Mouse (Mus musculus) left cerebral cortex, adult 8-10 months (tissue): ENCODE results near the gene Marc1. TPM values are rescaled to one million over a fixed set of nuclear protein-coding genes. Genes with fewer than 3 reads are reported as not detected.

ENCODE experiments used
- DNase-seq, 2 experiments: peaks; one replicate each; pipeline ENCODE4 v3.0.0; 2022; ENCODE audit warnings: low spot score in 2 of 2
- total RNA-seq, 4 experiments: library from RNA; stranded (reverse); gene quantifications; 2 replicates each; pipeline ENCODE4 v1.2.4; 2022

The Marc1 gene
- total RNA-seq, 4 experiments from 2014 or later, result 0.28 TPM; not detected in 3

DNA sequence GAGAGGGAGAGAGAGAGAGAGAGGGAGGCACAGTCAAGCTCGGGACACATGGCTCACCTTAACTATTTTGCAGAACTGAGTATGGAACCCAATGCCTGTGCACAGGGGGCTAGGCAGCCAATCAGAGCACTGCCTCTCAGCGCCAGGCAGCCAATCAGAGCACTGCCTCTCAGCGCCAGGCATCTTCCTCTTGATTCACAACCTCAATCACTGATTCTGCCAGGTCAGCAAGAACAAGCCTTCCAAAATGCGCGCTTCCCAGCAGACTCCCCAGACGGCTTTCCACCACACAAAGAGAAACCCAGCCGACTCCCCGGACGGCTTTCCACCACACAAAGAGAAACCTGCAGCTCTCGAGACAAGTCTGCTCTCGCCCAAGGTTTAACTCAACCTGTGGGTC is 11.6 kb upstream of the Marc1 start:
- peak in 1 of 2 experiments; percentile 39 for DNase-seq

DNA sequence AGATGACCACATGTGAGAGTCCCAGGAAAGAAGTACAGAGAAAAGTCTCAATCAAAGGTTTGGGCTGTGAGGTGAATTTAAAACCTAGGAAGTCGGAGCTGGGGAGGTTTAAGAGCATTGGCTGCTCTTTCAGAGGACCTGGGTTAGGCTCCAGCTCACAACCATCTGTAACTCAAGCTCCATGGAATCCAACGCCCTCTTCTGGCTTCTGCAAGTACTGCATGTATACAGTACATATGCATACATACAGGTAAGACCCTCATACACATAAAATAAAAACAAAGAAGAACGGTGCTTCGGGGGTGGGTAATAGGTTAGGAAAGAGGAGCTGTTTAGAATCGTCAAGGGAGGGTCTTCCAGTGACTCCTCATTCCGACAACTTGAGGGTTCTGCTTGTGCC is 6.7 kb upstream of the Marc1 start:
- DNase-seq, result no peak

DNA sequence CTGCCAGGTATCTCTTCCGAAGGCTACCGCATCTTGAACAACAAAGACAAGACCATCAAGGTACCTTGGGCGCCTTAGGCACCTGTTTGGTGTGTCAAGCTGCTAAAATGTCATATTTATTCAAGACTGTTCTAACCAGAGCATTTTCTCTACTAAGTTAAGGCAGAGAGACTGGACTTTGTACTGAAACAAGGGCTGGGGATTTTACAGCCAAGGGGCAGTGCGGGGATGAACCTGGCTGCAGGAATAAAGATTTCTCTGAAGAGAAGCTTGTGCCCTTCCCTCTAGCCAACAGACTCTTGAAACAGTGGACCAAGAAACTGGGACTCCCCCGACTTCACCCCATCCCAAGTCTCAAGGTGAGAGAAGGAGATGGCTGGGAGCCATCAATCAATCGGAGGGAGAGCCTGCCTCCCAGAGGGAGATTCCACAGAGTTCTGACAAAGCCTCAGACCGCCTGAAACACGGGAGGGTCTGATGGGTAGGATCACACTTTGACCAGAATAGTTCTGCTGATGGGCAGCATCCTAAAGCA is 670 bp upstream of the Marc1 start:
- no peak for DNase-seq

DNA sequence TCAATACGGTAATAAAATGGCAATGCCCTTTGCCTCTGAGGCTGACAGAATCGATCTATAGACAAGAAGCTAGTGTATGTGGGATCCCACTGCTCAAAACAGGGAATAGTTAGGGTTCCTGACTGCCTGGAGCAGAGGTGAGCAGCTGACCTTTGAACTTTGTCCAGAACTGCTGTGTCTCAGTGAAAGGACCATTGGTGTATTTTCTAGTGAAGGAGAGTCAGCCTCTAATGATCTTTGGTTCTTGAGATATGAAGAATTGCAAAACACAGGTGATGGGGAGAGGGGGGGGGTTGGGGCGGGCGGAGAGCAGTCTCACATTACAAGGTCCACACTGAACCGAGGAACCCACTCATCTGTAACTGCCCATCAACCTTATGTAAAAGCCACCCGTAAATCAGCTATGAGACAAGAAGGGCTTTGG is 1.5 kb downstream of the Marc1 start:
- DNase-seq, result no peak

DNA sequence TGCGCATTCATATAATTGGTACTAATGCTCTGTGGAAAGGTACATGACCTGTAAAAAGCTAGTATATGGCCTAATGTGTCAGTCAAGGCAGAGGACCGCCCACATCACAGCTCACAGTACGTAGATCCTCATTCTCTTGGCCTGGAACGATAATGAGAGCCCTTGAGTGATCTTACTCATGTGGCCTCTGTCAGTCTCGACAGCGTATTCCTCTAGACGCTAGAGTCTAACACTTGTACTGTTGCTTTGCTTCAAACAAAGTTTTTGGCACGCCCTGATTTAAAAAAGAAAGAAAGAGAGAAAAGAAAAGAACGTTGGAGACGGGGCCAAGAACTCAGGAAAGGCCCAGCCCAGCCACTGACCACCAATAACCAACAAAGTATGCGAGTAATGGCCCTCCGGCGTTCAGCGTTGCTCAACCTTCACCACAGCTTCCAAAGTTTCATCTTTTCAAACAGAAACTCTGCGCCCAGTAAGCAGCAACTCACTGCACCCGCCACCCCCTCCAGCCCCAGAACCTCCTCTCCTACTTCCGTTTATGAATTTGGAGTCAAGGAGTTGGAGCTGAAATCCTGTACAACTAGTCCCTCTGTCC is 2.6 kb downstream of the Marc1 start:
- no peak for DNase-seq

DNA sequence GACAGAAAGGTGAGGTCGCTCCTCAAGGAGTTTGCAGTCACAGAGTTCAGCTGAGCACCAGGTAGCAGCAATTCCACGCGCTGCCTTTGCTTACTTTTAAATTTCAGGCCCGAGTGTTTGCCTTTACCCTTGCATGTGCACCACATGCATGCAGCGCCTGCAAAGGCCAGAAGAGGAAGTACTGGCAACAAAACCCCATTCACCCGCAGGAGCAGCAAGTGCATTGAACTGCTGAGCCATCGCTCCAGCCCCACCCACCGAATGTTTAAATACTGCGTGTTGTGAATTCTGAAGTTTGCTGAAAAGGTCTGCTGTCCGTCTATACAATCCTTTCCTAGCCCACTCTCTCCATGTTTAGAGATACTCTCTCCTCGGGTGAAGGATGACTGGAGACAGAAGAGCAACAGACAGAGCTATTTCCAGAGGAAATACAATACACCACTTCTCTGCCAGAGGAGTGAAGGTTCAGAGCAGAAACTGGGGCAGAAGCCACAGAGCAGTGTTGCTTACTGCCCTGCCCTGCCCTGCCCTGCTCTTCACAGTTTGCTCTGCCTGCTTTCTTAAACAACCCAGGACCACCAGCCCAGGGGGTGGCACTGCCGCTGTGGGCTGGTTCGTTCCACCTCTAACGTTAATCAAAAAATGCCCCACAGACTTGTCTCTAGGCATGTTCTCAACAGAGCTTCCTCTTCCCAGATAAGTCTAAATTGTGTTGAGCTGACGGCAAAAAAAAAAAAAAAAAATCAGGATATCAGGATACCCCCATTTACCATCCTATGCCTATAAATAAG is 3.3 kb downstream of the Marc1 start:
- no peak for DNase-seq

DNA sequence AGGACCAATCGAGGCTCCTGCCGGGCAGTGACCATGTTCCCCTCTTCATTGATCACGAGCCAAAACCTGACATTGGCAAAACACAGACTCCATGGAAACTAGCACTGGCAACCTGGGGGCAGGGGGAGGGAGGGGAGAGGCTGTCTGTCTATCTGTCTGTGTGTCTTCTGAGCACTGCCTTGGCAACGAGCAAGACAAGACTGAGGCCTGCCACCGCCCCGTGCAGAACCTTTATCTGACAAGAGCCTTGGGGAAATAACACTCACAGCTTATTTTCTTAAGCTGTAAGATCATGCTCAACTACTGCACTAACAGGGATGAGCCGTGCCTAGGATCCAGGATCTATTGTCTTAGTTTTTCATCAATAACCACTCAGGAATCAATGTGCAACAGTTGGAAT is 4.0 kb downstream of the Marc1 start:
- no peak for DNase-seq

DNA sequence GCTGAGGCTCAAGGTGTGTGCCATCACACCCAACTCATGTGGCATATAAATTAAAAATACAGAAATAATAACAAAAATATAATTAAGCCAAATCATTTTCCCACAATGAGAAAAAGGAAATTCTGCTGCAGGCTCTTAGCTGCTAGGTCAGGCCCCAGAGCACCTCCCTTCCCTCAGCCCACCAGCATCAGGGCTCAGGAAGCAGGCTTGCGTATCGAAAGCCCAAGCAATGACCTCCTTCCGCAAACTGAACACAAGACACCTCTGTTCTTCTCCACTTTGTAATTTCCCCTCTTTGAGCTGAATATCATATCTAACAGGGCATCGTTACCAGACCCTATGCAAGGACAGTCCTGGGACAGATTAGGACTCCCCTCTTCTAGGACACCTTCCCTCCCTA is 5.4 kb downstream of the Marc1 start:
- DNase-seq, result no peak

DNA sequence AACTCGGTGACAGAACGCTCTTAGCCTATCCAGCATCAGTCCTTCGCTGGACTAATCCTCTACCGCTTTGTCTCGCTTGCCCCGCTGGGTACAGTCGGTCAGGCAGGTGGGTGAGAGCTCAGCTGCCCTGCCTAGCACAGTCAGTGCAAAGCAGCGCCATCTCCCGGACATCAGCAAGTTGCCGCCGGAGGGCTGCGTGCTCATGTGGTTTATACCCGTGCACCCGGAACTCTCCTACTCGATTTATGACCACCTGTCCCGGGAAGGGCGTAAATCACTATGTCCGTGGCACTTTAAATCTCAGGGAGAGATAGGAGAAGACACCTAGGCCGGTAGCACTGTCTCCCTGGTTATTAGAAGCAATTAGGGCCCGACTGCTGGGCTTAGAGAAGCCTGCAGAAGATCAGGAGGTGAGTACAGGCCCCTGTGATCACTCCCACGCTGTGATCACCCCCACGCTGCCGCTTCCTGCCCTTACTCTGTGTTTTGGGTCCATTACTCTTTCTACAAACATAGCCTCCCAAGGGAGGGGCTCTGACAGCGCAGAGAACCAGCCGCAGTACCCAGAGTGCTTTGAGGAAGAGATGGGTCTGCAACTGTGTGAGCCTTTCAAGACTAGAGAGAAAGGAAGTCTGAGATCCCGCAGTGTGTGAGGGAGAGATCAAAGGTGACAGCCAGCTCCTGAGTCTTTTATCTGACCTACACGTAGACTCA is 17.8 kb downstream of the Marc1 start:
- DNase-seq, result no peak

DNA sequence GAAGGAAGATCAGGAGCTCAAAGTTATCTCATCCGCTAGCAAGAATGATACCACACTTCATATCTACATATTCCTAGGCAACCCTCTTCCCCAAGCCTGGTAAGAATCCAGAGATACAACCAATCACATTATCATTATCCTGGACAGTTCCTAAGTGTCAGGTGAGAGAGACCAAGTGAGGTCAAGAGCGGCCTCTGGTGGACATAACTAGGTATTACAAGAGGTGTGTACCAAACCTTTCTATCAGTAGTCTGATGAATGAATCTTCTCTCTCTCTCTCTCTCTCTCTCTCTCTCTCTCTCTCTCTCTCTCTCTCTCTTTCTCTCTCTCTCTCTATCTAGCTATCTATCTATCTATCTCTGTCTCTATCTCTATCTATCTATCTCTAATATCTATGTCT is 20.0 kb downstream of the Marc1 start:
- DNase-seq, result no peak

DNA sequence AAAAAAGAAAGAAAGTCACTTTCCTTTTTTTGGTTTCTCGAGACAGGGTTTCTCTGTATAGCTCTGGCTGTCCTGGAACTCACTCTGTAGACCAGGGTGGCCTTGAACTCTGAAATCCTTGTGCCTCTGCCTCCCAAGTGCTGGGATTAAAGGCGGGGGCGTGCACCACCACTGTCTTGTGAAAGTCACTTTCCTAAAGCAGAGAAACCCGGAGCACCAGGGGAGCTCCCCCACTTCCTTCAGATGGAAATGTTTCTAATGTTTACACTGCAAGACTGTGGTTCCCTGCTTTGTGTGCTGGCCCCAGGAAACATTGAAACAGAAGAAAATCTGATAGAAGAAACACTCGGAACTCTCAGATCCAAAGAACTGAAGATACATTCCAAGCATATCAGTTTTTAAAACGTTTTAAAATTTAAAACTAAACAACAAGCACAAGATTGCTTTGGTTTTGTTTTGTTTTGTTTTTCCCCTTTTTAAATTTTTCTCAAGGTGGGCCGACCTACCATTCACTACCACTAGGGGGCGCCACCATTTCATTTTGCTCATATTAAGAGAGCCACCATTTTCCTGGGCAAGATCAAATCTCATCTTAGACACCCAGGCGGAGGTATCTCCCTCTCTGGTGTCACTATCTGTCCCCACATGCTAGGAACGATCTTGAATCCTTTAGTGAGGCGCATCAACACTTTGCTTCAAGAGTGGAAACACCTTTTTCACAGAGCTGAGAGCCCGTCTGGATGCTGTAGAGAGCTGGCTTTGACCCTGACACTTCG is 24.5 kb downstream of the Marc1 start:
- DNase-seq, result no peak

DNA sequence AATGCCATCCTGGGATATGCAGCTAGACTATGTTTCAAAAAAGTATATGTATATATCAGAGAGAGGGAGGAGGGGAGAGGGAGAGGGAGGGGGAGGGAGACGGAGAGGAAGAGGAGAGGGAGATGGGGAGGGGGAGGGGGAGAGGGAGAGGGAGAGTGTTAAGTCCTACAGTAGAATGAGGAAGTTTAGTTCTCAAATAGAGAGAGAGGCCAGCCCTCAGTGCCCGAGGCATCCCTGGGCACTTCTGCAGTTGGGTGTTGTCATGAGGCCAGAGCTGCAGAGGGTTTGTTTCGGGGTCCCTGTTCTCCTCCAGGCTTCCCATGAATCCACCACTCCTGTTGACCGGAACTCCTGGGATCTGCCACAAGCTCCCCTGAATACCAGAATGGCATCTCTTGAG is 27.5 kb downstream of the Marc1 start:
- no peak for DNase-seq

DNA sequence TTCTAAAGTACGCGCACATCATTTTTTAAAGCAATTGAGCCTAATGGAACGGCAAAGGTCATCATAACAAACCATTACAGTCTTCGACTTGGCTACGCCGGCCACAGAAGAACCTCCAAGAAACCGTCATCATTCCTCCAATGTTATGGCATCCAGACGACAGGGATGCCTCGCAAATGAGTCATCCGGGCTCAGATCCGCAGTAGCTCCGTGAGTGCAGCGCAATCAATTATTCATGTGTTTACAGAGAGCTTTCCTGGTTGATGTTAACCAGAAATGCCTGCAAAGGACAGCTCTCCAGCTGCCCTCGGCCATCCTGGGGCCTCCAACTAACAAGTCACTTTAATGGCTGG is 29.0 kb downstream of the Marc1 start:
- DNase-seq, result no peak

DNA sequence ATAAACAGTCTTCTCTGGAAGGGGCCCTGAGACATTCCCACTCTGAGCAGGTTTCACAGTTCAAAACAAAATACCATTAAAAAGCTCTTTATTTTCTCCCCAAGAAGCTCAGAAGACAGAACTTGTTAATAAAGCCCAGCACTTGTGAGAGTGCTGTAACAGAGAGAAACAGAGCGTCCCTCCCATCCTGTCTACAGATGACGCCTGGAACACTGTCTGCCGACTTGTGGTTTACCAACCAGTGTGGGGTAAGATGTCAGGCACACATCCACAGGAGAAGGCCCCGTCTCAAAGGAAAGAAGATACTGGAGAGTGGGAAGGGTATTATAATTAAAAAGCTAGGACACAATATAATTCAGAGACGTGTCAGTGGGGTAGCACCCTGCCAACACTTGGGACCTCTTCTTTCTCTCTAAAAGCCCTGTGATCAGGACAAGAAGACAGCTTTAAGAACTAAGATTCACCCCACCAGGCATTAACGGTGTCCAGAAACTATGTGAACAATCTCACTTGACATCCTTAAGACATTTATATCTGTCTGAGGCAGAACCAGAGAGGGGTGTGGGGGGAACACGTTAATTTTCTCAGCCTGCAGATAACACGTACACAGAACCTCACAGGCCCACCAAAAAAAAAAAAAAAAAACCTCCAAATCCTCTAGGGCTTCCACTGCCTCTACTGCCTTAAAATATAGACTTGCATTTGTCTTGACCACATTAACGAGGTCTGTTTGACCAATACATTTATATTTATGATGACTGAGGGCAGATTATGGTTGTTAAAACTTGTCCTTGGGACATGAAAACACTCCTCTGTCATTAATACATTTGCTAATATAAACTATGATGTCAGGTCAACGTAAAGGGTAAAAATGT is 29.6 kb downstream of the Marc1 start:
- DNase-seq, result no peak

DNA sequence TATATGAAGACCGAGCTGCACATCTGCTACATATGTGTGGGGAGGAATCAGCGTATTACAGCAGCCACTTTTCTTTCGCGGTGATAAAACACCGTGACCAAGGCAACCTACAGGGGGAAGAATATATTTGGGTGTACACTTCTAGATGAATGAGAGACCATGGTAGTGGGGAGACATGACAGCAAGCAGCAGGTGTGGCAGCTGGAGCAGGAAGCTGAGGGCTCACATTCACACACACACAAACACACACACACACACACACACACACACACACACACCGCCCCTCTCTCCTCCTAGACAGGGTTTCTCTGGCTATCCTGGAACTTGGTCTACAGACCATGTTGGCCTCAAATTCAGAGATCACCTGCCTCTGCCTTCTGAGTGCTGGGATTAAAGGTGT is 33.0 kb downstream of the Marc1 start:
- no peak for DNase-seq

DNA sequence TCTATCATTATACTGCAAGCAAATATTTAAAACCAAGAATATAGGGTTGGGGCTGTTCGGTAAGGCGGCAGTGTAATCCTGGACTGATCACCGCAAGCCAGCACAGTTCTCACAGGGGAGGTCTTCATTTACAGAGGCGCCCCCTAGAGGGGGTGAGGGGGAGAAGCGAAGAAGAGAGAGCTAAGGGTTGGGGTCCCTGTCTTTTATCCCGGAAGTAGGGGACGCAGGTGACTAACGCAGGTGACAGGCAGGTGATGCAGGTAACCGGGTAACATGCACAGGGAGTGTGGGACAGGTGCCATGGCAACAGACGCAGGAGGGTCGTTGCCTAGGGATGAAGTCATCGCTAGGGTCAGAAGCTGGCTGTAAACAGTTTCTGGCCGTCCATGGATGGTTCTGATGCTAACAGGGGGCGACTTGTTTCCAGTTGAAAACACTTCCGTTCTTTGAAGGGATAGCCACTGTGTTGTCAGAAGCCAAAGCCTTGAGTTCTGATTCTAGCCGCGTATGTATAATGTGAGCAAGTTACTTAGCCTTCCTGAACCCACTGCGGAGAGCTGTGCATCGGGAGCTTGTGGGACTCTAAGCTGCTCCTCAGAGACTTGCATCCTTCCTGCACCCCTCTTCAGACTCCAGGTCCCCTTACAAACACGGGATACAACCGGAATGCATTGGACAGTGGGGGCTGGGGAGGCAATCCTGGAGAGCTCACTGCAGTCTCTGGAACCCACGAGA is 33.9 kb downstream of the Marc1 start:
- DNase-seq, result no peak

DNA sequence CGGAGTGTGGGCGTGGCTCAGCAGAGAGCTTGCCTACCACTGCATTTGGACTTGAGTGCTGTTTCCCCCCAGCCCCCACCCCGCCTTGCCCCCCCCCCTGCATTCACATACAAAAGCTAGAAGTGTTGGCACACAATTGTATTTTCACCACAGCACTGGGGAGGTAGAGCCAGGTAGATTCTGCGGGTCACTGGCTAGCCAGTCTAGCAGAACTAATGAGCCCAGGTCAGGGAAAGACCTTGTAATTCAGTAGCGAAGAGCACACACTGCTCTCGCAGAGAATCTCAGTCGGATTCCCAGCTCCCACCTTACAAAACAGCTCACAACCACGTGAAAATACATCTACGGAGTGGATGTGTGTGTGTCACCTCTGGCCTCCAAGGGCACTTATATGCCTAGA is 35.8 kb downstream of the Marc1 start:
- DNase-seq, result no peak

DNA sequence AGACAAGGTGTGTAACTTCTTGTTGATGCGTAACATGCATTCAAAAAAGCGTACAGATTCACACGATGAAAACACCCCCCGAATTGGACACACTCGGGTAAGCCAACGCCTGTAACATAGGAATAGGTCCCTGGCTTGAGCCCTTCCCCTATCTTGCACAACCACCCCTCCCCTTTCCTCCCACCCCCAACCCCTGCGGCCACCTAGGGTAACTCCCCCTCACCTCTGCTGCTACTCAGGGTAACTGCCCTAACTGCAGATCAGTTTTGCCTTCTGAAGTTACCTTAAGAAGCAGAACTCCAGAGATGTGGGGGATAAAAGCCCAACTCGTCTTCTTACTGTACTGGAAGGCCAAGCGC is 39.2 kb downstream of the Marc1 start:
- no peak for DNase-seq

DNA sequence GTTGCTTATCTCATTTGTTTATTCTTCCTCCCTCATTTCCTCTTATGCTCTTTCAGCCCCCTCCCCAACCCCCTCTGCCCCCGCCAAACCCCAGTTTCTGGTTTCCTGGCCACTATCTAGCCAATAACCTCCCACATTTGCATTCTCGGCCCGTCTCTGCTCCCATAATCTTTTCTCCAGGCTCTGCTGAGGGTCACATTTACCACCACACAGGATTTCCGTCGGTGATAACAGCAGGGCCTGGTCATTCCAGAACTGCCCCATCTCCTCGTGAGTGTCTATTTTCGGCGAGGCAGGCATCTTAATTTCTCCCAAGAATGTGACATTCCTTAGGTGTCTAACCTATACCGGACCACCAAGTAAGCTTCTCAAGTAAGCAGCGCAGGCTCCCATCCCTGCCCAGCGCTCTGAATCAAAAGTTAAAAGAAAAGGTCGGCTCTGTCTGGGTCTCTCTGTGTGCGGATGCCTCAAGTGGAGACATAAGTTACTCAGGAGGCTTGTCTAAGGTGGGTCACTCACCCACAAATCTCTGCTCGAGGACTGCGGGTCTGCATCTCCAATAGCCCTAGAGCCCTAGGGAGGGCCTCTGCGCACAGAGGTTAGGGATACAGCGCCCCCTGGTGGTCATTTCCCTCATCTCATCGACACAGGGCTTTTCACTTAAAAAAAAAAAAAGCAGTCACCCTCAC is 39.8 kb downstream of the Marc1 start:
- peak; percentile 17 to 19 for DNase-seq

DNA sequence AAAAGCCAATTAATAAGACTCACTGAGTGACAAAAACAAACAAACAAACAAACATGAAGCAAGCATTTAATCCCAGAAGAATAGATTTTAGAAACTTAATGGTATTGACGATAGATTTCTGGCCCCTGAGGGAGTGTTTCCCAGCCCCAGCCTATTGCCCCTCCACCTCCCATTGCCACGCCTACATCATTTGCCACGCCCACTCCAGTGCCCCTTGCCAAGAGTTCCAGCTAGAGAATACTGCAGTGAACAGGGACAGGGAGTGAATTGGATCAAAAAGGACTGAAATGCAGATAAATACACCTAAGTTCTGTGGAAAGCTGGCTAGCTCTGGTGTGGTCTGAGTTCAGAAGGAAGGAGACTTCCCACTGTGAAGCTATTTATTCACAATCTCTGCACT is 47.2 kb downstream of the Marc1 start:
- no peak for DNase-seq
